Mouse (Mus musculus): ENCODE measurements at regions not wholly inside any gene's neighbourhood (a gene's known extent, or its start where the extent isn't known, plus 50 kb on each side); places are given as distances from the start of the nearest gene placed in this dataset.

GRCm38 (mm10) chr11:113052536-113052935 lies 270.5 kb downstream of the Sox9 start:
- no peak for TF ChIP-seq CTCF (IDR thresholded peaks at IDR 0.05; ENCODE audit: extremely low read depth, insufficient read depth, low read length)
- TF ChIP-seq POLR2A (IDR thresholded peaks at IDR 0.05; ENCODE audit: extremely low read depth, insufficient read depth, low read length) = no peak

All from cortical plate, adult 2 months (tissue).